Mouse (Mus musculus): ENCODE measurements around the gene Cpeb3.

GRCm38 (mm10) chr19:37208176-37208755, at the start of gene Cpeb3:
- TF ChIP-seq CTCF (conservative IDR thresholded peaks at IDR 0.05; ENCODE audit: low read length): no peak; the same call in 1 of the 2 replicates
- no peak for TF ChIP-seq POU5F1 (IDR thresholded peaks at IDR 0.05; ENCODE audit: borderline replicate concordance, low read length)
- TF ChIP-seq NANOG (IDR thresholded peaks at IDR 0.05; ENCODE audit: borderline replicate concordance, low read length): no peak

Measured in E14TG2a.4 (cell line).